Mouse (Mus musculus): Measurements from ENCODE around the gene Pitpnm2. TPM values are rescaled to one million over a fixed set of nuclear protein-coding genes. Genes with fewer than 3 reads are reported as not detected.

The Pitpnm2 gene
- polyA plus RNA-seq, 1 experiment: 178 TPM

GRCm38 (mm10) chr5:124077241-124077640, 172.3 kb downstream of the Pitpnm2 start:
- peaks cover 3% of the 10 kb centered on the region for H3K4me1 ChIP-seq (ENCODE audit: control insufficient read depth, insufficient read depth, low read length)
- H3K27ac ChIP-seq (ENCODE audit: insufficient read depth, low read length): no peak overlapping the region
- no peak overlapping the region for H3K4me3 ChIP-seq (ENCODE audit: insufficient read depth, low read length)
- TF ChIP-seq POLR2A (IDR thresholded peaks at IDR 0.05; ENCODE audit: extremely low read depth, insufficient read depth, low read length) (no peak), CTCF (IDR thresholded peaks at IDR 0.05; ENCODE audit: extremely low read depth, insufficient read depth, low read length) (no peak)

- H3K27ac ChIP-seq (ENCODE audit: insufficient read depth, low read length): no peak overlapping the region
- H3K4me1 ChIP-seq (ENCODE audit: control insufficient read depth, insufficient read depth, low read length): peaks cover 3% of the 10 kb centered on the region
- TF ChIP-seq POLR2A (IDR thresholded peaks at IDR 0.05; ENCODE audit: extremely low read depth, insufficient read depth, low read length) (no peak), CTCF (IDR thresholded peaks at IDR 0.05; ENCODE audit: extremely low read depth, insufficient read depth, low read length) (no peak)
- no peak overlapping the region for H3K4me3 ChIP-seq (ENCODE audit: insufficient read depth, low read length)
Measured at GRCm38 (mm10) chr5:124076559-124076958, 173.0 kb downstream of the Pitpnm2 start.

GRCm38 (mm10) chr5:124075716-124076115, 173.8 kb downstream of the Pitpnm2 start:
- no peak overlapping the region for H3K27ac ChIP-seq (ENCODE audit: insufficient read depth, low read length)
- H3K4me3 ChIP-seq (ENCODE audit: insufficient read depth, low read length): no peak overlapping the region
- TF ChIP-seq POLR2A (IDR thresholded peaks at IDR 0.05; ENCODE audit: extremely low read depth, insufficient read depth, low read length) (no peak), CTCF (IDR thresholded peaks at IDR 0.05; ENCODE audit: extremely low read depth, insufficient read depth, low read length) (no peak)
- peaks cover 3% of the 10 kb centered on the region for H3K4me1 ChIP-seq (ENCODE audit: control insufficient read depth, insufficient read depth, low read length)

- no peak overlapping the region for H3K27ac ChIP-seq (ENCODE audit: insufficient read depth, low read length)
- no peak overlapping the region for H3K4me3 ChIP-seq (ENCODE audit: insufficient read depth, low read length)
- H3K4me1 ChIP-seq (ENCODE audit: control insufficient read depth, insufficient read depth, low read length): peaks cover 3% of the 10 kb centered on the region
- TF ChIP-seq POLR2A (IDR thresholded peaks at IDR 0.05; ENCODE audit: extremely low read depth, insufficient read depth, low read length): no peak
Measured at GRCm38 (mm10) chr5:124074845-124075307, 174.7 kb downstream of the Pitpnm2 start.

GRCm38 (mm10) chr5:124073682-124074081, 175.9 kb downstream of the Pitpnm2 start:
- H3K4me1 ChIP-seq (ENCODE audit: control insufficient read depth, insufficient read depth, low read length): no peaks in the 10 kb centered on the region
- no peak overlapping the region for H3K27ac ChIP-seq (ENCODE audit: insufficient read depth, low read length)
- no peak overlapping the region for H3K4me3 ChIP-seq (ENCODE audit: insufficient read depth, low read length)
- no peak for TF ChIP-seq CTCF (IDR thresholded peaks at IDR 0.05; ENCODE audit: extremely low read depth, insufficient read depth, low read length)

- TF ChIP-seq CTCF (IDR thresholded peaks at IDR 0.05; ENCODE audit: extremely low read depth, insufficient read depth, low read length): no peak
- TF ChIP-seq POLR2A (IDR thresholded peaks at IDR 0.05; ENCODE audit: extremely low read depth, insufficient read depth, low read length): no peak
- Histone ChIP-seq H3K4me3 (ENCODE audit: insufficient read depth, low read length) (no peak overlapping the region), H3K4me1 (ENCODE audit: control insufficient read depth, insufficient read depth, low read length) (no peaks in the 10 kb centered on the region), H3K27ac (ENCODE audit: insufficient read depth, low read length) (no peak overlapping the region)
Measured at GRCm38 (mm10) chr5:124069657-124070056, 179.9 kb downstream of the Pitpnm2 start.

Other genes starting within 250 kb of the Pitpnm2 start
- 48.4 and 48.7 TPM in 2 replicates for gene Vps37b, start 217.5 kb downstream of the Pitpnm2 start, polyA plus RNA-seq (2012; rRNA removed)
- 35.5 and 37.8 TPM in 2 replicates for gene Abcb9, start 154.0 kb downstream of the Pitpnm2 start, polyA plus RNA-seq (2012; rRNA removed)
- gene Ogfod2, start 137.5 kb downstream of the Pitpnm2 start, polyA plus RNA-seq (2012; rRNA removed): 43.2 and 45.1 TPM in 2 replicates
- gene Arl6ip4, start 133.7 kb downstream of the Pitpnm2 start, polyA plus RNA-seq (2012; rRNA removed): 72.5 and 78.9 TPM in 2 replicates
- gene Mphosph9, start 78.2 kb upstream of the Pitpnm2 start, polyA plus RNA-seq (2012; rRNA removed): 21.0 and 22.3 TPM in 2 replicates
- gene 2810006K23Rik, start 78.3 kb upstream of the Pitpnm2 start, polyA plus RNA-seq (2012; rRNA removed): 13.5 and 13.6 TPM in 2 replicates
- gene Cdk2ap1, start 113.3 kb upstream of the Pitpnm2 start, polyA plus RNA-seq (2012; rRNA removed): 252 and 264 TPM in 2 replicates
- 56.4 and 57.2 TPM in 2 replicates for gene Sbno1, start 176.2 kb upstream of the Pitpnm2 start, polyA plus RNA-seq (2012; rRNA removed)
- 51.9 and 54.9 TPM in 2 replicates for gene Kmt5a, start 190.2 kb upstream of the Pitpnm2 start, polyA plus RNA-seq (2012; rRNA removed)
- gene Rilpl2, start 228.6 kb upstream of the Pitpnm2 start, polyA plus RNA-seq (2012; rRNA removed): 26.9 and 27.1 TPM in 2 replicates
- 11.5 TPM in 2 replicates for gene Snrnp35, start 233.4 kb upstream of the Pitpnm2 start, polyA plus RNA-seq (2012; rRNA removed)

Data from cortical plate, adult 2 months (tissue).